Mouse (Mus musculus): ENCODE data around the gene Tnfrsf19.

Tnfrsf19 gene

GRCm38 (mm10) chr14:61046091-61046681, at the start of gene Tnfrsf19:
Gene Tnfrsf19 (minus strand): TSS chr14:61046490.
- DNase-seq (ENCODE audit: low read depth, low spot score), result peak; percentile 84

GRCm38 (mm10) chr14:61092073-61092472, 45.8 kb upstream of the Tnfrsf19 start:
- DNase-seq (ENCODE audit: low read depth, low spot score), result no peak

- no peak for DNase-seq (ENCODE audit: low read depth, low spot score)
Measured at GRCm38 (mm10) chr14:61090955-61091354, 44.7 kb upstream of the Tnfrsf19 start.

GRCm38 (mm10) chr14:61088187-61088586, 41.9 kb upstream of the Tnfrsf19 start:
- no peak for DNase-seq (ENCODE audit: low read depth, low spot score)

- peak; percentile 42 for DNase-seq (ENCODE audit: low read depth, low spot score)
Measured at GRCm38 (mm10) chr14:61085325-61085724, 39.0 kb upstream of the Tnfrsf19 start.

GRCm38 (mm10) chr14:61069555-61069954, 23.3 kb upstream of the Tnfrsf19 start:
- no peak for DNase-seq (ENCODE audit: low read depth, low spot score)

- peak; percentile 70 for DNase-seq (ENCODE audit: low read depth, low spot score)
Measured at GRCm38 (mm10) chr14:61061729-61062128, 15.4 kb upstream of the Tnfrsf19 start.

GRCm38 (mm10) chr14:61059316-61059945, 13.1 kb upstream of the Tnfrsf19 start:
- no peak for DNase-seq (ENCODE audit: low read depth, low spot score)

- DNase-seq (ENCODE audit: low read depth, low spot score), result no peak
Measured at GRCm38 (mm10) chr14:61056962-61057361, 10.7 kb upstream of the Tnfrsf19 start.

- DNase-seq (ENCODE audit: low read depth, low spot score), result peak; percentile 56
Measured at GRCm38 (mm10) chr14:61056445-61056844, 10.2 kb upstream of the Tnfrsf19 start.

GRCm38 (mm10) chr14:61055864-61056263, 9.6 kb upstream of the Tnfrsf19 start:
- no peak for DNase-seq (ENCODE audit: low read depth, low spot score)

GRCm38 (mm10) chr14:61052163-61052562, 5.9 kb upstream of the Tnfrsf19 start:
- no peak for DNase-seq (ENCODE audit: low read depth, low spot score)

- peak; percentile 49 for DNase-seq (ENCODE audit: low read depth, low spot score)
Measured at GRCm38 (mm10) chr14:61045446-61046090, 722 bp downstream of the Tnfrsf19 start.

- DNase-seq (ENCODE audit: low read depth, low spot score), result no peak
Measured at GRCm38 (mm10) chr14:61044316-61044715, 2.0 kb downstream of the Tnfrsf19 start.

GRCm38 (mm10) chr14:61043511-61044310, 2.6 kb downstream of the Tnfrsf19 start:
- DNase-seq (ENCODE audit: low read depth, low spot score), result no peak

GRCm38 (mm10) chr14:61042291-61042690, 4.0 kb downstream of the Tnfrsf19 start:
- no peak for DNase-seq (ENCODE audit: low read depth, low spot score)

GRCm38 (mm10) chr14:61040236-61040635, 6.1 kb downstream of the Tnfrsf19 start:
- no peak for DNase-seq (ENCODE audit: low read depth, low spot score)

- DNase-seq (ENCODE audit: low read depth, low spot score), result no peak
Measured at GRCm38 (mm10) chr14:61038082-61038472, 8.2 kb downstream of the Tnfrsf19 start.

- no peak for DNase-seq (ENCODE audit: low read depth, low spot score)
Measured at GRCm38 (mm10) chr14:61037321-61038081, 8.8 kb downstream of the Tnfrsf19 start.

- DNase-seq (ENCODE audit: low read depth, low spot score), result no peak
Measured at GRCm38 (mm10) chr14:61030366-61030765, 15.9 kb downstream of the Tnfrsf19 start.

GRCm38 (mm10) chr14:61024006-61024405, 22.3 kb downstream of the Tnfrsf19 start:
- DNase-seq (ENCODE audit: low read depth, low spot score), result no peak
